Mouse (Mus musculus) erythroid progenitor cell, adult 5-6 weeks (primary cell): Measurements from ENCODE around the gene Ccl8. TPM values are rescaled to one million over a fixed set of nuclear protein-coding genes. Genes with fewer than 3 reads are reported as not detected.

Experiments
- ATAC-seq: replicated peaks from 2 replicates; pipeline ENCODE4 v1.8.0; 2016; ENCODE audit warnings: moderate number of reproducible peaks, mild to moderate bottlenecking, moderate TSS enrichment, inconsistent platforms; ENCODE audit not compliant: poor library complexity, low FRiP score, severe bottlenecking
- total RNA-seq, 2 experiments: library from RNA; stranded (forward) in 1 of 2; stranded (reverse) in 1 of 2; fragments of 150-400 nt in 1 of 2; fragments of 186-747, 209-891 nt in 1 of 2; gene quantifications; 2 replicates each; pipeline versions ENCODE4 v1.2.3 to v1.2.4; 2015 to 2017; ENCODE audit warnings: low replicate concordance in 2 of 2

Gene Ccl8
- total RNA-seq (2015; ENCODE audit: low replicate concordance) = not detected in 2 replicates
- not detected in 2 replicates for total RNA-seq (2017; ENCODE audit: low replicate concordance)

DNA sequence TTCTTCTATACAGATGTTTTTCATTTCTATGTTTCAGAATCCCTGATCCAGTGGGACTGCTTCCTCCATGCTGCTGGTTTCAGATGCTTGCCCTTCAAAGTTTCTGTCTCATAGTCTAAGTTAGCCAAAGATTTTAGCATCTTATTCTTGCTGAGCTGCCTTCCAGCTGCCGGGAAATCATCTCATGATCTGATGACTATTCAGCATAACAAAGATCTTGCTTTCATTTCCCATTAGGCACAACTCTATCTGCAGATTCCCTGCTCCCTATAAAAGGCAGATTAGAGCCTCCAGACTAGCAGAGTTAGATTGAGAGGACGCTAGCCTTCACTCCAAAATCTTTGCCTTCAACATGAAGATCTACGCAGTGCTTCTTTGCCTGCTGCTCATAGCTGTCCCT lies at the start of gene Ccl8:
Ccl8 (plus strand) TSS at position 301 of the 400 bp plus-strand sequence.
- no peak for ATAC-seq

DNA sequence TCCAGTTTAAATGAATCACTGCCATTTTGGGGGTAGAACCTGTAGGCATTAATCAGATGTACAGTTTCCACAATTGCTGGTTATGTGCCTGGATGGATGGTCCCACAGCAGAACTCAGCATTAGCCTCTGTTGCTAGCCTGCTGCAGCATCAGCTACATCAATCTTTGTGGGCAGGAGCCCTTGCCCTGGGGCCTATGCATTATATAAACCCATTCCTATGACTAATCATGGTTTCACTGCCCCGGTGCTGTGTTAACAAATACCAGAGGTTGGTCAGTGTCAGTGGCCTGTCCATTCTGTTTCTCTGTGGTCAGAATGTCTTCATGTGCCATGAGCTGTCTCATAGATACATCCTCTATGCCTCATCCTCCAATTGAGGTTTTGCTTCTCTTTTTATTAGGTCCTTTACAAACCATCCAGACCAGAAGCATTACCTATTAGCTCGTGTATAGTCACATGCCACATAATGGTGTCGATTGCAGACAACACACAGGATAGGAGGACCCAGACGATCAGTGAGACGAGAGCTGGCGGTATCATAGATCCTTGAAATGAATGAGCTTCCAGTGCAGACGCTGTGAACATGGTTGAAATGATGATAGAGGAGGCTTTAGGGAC lies 47.9 kb upstream of the Ccl8 start:
- ATAC-seq = no peak

DNA sequence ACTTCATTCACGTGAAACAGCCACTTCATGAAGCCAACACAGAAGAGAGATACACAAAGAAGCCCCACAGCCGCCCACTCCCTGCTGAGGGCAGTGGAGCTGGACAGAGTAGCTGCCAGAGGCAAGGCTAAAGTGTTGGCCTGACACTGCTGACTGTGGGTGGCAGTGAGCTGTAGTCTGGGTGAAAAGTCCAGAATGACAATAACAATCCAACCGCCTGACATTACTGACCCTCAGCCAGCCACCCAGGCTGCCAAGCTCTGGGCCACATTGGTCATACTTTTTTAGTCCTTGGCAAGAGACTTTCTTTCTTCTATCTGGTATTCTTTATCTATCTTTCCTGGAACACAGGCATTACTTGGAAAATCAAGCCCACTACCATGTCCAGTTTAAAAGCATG lies 43.9 kb upstream of the Ccl8 start:
- no peak for ATAC-seq

DNA sequence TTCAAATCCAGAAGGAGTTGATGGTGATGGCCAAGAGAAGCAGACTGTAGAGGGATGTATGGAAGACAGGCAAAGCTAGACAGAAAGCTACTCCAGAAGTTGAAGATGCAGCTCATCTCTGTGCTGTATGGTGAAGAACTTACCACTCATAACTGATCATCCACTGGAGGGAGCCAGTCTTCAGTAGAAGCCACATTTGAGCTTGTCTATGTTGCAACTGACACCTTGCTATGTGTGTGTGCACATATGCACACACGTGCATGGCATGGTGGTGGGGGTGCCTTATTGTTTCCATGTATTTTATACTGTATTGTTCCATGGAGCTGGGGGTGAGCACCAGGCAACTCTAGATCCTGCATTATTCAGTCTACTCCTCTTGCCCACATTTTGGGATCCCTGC lies 42.6 kb upstream of the Ccl8 start:
- no peak for ATAC-seq

DNA sequence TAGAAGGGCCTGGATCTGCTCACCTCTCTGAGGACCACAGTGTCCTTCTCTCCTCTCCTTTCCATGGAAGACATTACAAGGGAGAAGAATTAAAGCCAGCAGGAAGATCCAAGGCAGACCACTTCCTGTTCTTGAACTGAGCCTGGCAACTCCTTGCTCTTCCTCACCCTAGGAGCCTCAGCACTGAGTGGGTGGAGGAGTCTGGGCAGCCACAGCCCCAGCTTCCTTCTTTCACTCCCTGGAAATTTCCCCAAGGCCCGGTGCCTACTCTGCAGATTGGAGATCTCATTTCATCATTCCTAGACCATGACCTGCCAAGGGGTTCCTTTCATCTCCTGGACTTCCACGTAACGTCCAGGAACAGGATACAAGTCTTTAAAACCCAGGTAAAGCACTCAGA lies 42.0 kb upstream of the Ccl8 start:
- no peak for ATAC-seq

DNA sequence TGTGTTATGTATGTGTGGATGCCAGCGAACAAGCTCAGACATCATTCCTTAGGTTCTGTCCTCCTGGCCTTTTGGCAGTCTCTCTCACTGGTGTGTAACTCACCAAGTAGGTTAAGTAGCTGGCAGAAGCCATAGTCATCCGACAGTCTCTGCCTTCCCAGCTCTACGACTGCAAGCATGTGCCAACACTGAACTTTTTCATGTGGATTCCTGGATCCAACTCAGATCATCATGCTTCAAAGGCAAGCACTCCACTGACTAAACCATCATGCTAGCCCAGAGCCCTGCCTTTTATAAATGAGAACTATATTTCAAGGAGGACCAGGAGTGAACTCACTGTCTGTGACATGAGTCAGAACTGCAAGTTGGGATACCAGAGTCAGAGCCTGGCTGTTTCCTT lies 41.3 kb upstream of the Ccl8 start:
- ATAC-seq = no peak

DNA sequence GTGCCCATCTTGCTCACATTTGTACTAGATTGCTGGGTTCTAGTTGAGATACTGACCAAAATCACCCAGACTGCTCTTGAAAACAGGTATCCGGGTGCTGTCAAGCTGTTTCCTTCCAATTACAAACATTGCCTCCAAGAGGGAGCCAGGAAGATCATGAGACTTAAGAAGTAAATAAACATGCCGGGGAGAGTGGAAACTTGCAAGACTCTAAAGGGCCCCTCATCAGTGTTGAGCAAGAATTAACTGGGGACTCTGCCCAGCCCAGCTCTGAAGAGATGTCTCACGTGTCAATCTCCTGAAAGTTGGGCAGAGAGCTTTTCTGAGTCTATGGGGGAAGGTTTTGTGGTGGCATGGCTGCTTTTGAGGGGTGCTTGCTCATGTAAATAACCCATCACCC lies 38.0 kb upstream of the Ccl8 start:
- no peak for ATAC-seq

DNA sequence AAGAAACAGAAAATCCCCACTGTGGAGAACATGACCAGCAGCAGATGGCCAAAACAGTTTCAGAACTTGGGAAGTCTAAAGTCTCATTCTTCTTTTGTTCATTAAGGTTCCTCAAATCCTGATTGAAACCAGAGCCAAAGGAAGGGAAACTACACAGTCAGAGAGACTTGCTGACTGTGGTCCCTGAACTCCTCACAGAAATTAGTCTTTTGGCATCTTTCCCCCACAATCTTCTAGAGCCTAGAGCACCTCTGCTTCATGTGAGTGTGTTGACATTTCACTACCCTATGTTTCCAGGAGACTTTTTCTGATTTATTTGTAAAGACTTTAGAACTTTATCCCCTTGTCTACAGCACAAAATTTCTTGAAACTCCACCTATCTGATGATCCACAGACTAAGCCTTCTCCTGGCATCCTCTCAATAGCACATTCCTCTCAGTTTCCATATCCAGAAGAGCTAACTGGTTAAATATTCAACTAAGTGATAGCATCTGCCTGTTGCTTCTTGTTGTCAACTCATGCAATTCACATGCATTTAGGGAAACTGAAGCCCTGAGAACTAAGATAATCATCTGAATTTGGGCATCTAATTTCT lies 36.8 kb upstream of the Ccl8 start:
- no peak for ATAC-seq

DNA sequence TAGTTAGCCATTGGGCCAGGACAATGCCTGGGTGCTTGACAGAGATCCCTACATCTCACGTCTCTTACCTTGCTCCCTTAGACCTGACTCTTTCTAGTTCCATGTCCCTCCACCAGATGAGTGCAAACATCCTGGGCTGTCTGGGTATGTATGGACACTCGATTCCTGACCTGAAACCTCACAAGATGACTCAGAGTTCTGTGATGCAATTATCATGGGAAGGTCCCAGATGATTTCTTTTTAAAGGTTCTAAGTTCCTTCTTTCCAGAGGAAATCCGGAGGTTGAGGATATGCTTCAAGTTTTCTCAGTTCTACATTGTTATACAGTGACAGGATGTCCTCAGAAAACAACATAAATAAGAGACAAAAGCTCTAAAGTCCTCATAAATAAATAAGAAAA lies 34.1 kb upstream of the Ccl8 start:
- no peak for ATAC-seq

DNA sequence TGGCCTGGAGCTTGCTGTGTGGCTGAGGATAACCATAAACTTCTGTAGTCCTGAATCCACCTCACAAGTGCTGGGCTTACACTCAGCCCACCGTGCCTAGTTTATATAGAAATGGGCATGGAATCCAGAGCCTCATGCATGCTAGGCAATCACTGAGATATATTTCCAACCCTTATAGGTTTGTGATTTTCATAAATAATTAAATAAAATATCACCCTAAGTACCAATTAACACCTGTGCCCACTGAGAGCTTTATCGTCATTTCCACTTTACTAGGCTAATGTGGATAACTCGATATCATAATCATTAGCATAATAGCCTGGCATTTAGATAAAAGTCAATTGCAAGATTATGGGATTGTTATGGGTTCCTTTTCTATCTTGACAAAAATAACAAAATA lies 30.6 kb upstream of the Ccl8 start:
- no peak for ATAC-seq

DNA sequence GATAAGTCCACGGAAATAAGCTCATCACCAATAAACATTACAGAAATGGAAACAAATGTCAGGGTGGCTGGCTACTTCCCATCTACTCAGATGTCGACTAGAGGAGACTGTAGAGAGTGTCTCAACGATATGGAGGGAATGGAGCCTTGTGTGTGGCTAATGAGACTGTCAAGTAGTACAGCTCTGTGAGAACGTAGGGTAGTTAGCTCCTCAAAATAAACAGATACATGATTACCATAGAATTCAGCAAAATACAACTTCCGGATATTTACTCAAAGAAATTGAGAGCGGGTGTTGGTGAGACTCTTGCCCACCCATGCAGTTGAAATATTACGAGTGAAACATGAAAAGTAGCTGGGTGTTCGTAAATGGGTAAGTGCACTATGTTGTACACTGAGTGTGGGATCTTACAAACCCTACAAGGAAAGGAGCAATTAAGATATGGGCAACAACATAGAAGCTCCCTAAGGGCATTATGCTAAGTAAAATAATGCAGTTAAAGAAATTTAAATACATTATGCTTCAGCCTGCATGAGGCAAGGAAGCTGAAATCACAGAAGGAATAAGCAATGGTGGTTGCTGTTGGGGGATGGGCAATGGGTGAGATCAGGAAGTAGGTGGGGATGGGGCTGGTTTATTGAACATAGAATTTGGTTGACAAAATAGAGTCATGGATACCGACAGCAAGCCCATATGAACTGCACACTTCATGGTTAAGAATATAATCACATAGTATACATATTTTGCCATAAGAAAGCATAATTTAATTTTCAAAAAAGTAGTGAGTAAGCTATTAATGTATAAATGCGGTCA lies 15.3 kb upstream of the Ccl8 start:
- no peak for ATAC-seq

DNA sequence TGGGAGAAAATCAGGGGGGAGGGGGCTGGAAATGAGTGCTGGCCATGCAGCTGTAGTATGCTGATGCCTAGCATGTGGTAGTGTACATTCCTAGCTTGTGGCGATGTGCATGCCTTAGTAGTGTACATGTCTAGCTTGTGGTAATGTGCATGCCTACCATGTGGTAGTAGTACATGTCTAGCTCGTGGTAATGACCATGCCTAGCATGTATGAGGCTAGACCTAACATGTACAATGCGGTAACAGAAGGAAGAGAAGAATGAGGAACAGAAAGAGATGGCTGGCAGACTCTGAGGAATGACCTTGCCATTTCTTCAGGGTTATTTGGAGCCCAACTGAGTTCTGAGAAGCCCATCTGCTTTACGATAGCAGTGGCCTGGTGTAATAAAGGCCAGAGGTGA lies 13.9 kb upstream of the Ccl8 start:
- ATAC-seq = no peak

DNA sequence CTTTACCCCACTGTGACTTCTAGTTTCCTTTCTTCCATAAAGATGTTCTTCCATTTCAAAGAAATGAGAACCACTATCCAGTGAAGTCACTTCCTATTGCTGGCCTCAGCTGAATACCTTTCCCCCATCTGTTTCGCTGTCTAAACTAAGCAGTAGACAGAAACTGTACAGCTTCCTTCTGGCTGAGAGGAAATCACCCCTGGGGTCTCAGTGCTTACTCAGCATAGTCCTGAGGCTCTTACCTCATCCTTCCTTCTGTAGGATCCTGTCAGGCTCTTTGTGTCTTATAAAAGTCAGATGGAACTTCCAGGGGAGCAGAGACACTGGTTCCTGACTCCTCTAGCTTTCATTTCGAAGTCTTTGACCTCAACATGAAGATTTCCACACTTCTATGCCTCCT lies 13.5 kb upstream of the Ccl8 start, which contains the start of gene Ccl12:
Ccl12 (plus strand) TSS at position 317 of the 400 bp plus-strand sequence.
- ATAC-seq = no peak

DNA sequence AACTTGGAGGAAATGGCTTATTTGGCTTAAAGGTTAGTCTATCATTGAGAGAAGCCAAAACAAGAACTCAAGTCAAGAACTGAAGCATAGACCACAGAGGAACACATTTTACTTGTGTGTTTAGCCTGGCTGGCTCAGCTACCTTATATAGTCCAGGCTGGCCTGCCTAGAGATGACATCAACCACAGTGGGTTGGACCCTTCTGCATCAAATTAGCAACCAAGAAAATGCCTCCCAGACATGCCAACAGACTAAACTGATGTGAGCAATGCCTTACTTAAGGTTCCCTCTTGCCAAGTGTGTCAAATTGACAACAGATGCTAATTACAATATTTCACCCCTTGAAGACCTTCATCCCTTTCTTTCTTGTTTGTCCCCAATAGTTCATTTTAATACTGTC lies 5.4 kb upstream of the Ccl8 start:
- ATAC-seq = no peak

DNA sequence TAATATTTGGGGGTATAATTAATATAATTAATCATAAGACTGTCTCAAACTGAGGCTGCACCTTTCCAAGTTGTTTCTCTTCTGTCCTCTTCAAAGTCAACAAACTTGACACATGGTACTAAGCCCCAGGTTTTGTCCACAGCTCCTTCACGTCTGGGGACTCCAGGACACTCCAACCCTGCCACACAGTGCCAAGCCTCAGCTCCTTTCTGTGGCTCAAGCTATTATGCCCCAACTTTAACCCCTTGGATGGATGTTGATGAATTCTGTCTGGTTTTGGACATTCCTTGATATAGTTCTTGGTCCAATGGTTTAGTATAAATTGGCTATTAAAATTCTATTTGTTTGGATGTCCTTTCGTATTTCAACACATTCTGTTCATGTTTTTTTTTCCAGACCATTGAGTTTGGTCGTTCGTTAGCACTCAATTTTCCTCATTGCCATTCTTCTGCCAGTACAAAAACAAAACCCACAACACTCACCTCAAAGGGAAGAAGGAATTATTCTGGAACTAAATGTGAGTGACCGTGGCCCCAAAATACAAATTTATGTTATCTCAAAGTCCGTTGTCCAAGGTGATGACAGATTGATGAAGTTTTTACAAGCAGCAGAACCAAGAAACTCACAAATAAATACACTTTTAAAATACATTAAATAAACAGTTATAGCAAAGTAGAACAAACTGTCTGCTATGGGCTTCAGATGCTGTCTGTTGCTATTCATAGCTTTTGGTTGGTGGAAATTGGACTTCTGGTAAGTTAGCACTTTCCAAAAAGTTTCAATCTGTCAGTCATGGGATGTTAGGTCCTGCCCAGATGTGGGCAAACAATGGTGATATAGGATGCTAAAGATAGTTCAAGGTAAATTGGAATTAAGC lies 4.4 kb upstream of the Ccl8 start:
- ATAC-seq = no peak

DNA sequence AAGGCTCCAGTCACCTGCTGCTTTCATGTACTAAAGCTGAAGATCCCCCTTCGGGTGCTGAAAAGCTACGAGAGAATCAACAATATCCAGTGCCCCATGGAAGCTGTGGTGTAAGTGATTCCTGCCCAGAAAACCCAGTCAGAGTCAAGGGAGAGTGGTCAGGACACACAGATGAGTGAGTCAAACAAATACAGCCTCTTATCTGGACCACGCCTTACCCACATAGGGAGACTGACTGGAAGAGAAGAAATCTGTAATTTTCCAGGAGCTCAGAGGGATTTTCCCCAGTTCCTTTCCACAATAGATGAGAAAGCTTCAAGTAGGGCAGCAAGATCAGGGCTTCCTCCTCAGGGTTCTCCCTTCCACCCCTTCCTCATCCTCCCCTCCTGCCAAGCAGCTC lies 1.1 kb downstream of the Ccl8 start:
- ATAC-seq = no peak

DNA sequence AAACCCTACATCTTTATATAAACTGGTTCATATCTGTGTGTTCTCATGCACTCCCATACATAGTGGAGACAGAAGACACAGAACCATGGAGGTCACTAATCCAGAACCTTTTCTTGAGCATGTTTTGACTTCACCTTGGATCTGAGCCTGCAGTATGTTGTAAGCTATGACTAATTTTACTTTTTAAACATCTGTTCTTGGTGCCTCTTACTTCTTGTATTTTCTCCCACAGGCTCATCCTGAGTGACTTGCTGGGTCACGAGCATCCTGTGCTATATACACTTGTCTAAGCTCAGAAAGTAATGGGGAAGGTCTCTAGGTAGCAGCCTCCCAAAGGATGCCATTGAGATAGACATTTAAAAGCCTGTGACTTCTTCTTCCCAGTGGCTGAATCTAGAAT lies 18.0 kb downstream of the Ccl8 start:
- no peak for ATAC-seq

DNA sequence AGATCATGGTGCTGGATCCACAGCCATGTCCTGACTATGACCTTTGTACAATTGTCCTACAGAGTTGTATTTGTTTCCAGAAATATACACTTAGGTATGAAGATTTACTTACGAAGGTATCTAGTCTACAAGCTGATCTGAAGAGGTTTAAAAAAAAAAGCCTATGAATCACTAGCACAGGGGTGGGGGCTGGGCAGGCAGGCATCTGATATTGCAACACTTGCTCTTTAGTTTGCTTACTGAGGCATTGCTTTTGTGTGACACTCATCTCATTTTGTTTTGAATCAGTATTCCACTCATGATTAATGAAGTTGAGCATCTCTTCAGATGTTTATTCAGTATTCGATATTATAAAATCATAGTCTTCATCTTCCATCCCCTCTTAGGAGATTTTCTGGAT lies 21.2 kb downstream of the Ccl8 start:
- no peak for ATAC-seq

DNA sequence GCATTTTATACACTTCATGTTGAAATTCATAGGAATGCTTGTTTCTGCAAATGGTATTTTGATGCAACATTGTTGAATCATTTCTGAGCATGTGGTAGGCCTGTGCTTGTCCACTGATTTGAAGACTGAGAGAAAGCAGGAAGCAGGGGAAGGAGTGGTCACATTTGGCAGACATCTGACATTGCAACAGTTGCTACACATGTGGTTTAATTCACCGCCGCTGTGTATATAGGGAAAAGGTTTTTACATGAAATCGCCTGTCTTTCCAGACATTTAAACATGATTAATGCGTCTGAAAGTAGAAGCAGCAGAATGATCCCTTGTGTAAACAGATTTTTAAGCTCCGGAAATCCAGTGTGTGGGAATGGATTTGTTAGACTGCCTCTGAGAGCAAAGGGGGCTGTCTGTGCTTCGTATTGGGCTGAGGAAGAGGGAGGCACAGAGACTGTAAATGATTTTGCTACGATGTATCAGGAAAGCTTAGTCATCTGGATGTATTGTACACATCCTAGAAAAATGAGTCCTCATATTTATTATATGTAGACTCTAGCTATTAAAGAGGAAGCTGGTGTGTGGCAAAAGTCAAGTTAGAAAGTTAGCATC lies 24.6 kb downstream of the Ccl8 start:
- no peak for ATAC-seq

DNA sequence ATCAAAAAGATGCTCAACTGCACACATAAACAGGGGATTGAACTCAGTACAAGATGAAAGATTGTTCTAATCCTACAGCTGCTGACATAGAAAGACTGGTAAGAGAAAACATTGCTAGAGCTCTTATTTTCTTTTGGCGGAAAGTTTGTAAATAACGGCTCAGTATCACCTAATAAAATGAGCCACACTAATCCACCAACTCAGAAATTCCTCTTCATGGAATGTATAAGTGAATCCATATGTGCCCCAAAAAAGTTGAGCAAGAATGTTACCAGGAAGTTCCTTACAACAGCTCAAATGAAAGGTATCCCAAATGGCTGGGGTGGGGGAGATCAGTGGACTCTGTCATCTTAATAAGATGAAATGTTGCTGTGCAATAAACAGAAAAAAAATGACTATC lies 44.1 kb downstream of the Ccl8 start:
- ATAC-seq = no peak
